Mouse (Mus musculus): ENCODE results near the gene Gm21973.

Gm21973 gene

DNA sequence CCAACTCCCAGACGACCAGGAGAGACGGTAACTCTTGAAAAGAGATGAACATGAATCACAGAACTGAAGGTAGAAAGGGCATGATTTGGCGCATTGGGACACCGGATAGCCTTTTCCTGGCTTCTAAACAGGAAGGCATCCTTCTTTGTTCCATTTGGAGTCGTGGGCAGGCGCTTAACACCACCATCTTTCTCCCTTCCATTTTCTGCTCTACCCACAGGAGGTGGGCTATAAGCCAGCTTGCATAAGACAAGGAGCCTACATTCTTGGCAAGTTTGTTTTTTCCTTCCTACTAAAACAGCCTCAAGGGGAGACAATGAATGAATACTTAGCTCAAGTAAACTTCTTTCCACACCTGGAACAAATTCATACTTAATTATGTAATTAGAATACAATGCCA lies 88.5 kb downstream of the Gm21973 start:
- no peak for TF ChIP-seq POU5F1 (IDR thresholded peaks at IDR 0.05; ENCODE audit: borderline replicate concordance, low read length)
- no peak for TF ChIP-seq NANOG (IDR thresholded peaks at IDR 0.05; ENCODE audit: borderline replicate concordance, low read length)
- TF ChIP-seq CTCF (conservative IDR thresholded peaks at IDR 0.05; ENCODE audit: low read length): no peak
- Histone ChIP-seq H3K4me1 (replicated peaks; ENCODE audit: low read depth, low read length) (no peaks in the 10 kb centered on the region), H3K36me3 (ENCODE audit: insufficient read depth, low read length) (no peaks in the 10 kb centered on the region), H3K27me3 (ENCODE audit: insufficient read depth, low read length) (no peaks in the 10 kb centered on the region), H3K9me3 (ENCODE audit: low read length) (peaks cover 8% of the 10 kb centered on the region), H3K4me3 (replicated peaks; ENCODE audit: low read length) (no peak overlapping the region)

DNA sequence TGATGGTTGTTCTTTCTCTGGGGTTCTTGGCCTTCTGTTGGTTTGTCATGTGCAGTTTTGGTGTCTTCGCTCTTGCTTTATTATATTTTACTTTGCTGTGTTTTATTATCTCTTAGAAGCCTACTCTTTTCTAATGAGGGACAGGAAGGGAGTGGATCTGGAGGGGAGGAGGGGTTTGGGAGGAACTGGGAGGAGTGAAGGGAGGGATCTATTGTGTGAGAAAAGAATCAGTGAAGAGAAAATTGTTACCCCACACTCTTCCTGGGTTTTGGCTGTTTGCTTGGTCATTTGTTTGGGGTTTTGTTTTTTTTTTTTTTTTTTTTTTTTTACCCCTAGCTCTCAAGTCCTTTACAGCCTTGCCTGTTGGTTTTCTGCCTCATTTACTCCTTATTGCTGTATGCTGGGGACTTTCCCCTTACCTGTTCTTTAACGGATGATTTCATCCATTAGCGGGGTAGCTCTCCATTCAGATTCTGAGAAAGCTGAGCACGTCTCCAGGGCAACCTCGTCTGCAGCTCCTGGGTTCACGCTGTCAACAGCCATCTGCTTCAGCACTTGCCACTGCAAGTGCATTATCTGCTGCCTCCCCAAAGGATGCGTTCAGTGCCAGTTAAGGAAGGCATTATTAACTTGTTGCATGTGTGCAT lies 96.1 kb downstream of the Gm21973 start:
- no peak overlapping the region for H3K4me3 ChIP-seq (replicated peaks; ENCODE audit: low read length)
- no peaks in the 10 kb centered on the region for H3K27me3 ChIP-seq (ENCODE audit: insufficient read depth, low read length)
- TF ChIP-seq POU5F1 (IDR thresholded peaks at IDR 0.05; ENCODE audit: borderline replicate concordance, low read length) (no peak), CTCF (conservative IDR thresholded peaks at IDR 0.05; ENCODE audit: low read length) (no peak), NANOG (IDR thresholded peaks at IDR 0.05; ENCODE audit: borderline replicate concordance, low read length) (no peak)
- H3K9me3 ChIP-seq (ENCODE audit: low read length): peaks cover 15% of the 10 kb centered on the region
- H3K36me3 ChIP-seq (ENCODE audit: insufficient read depth, low read length): no peaks in the 10 kb centered on the region
- H3K4me1 ChIP-seq (replicated peaks; ENCODE audit: low read depth, low read length): no peaks in the 10 kb centered on the region; the same call in 1 of the 2 replicates

GRCm38 (mm10) chr15:10421785-10422144 lies 96.6 kb downstream of the Gm21973 start:
- Histone ChIP-seq H3K4me1 (replicated peaks; ENCODE audit: low read depth, low read length) (no peaks in the 10 kb centered on the region; the same call in 1 of the 2 replicates), H3K27me3 (ENCODE audit: insufficient read depth, low read length) (no peaks in the 10 kb centered on the region), H3K9me3 (ENCODE audit: low read length) (peaks cover 15% of the 10 kb centered on the region), H3K4me3 (replicated peaks; ENCODE audit: low read length) (no peak overlapping the region), H3K36me3 (ENCODE audit: insufficient read depth, low read length) (no peaks in the 10 kb centered on the region)
- TF ChIP-seq POU5F1 (IDR thresholded peaks at IDR 0.05; ENCODE audit: borderline replicate concordance, low read length) (no peak), NANOG (IDR thresholded peaks at IDR 0.05; ENCODE audit: borderline replicate concordance, low read length) (no peak), CTCF (conservative IDR thresholded peaks at IDR 0.05; ENCODE audit: low read length) (no peak)

All from E14TG2a.4 (cell line).